Mouse (Mus musculus) myocyte (in vitro differentiated cells): ENCODE data around the gene Tmem125.

Source experiments
- CEBPB ChIP-seq: IDR thresholded peaks from 2 replicates; pipeline ENCODE4 v1.6.1; 2011; ENCODE audit warnings: mild to moderate bottlenecking, moderate library complexity; ENCODE audit not compliant: poor library complexity, insufficient read depth, severe bottlenecking
- E2F4 ChIP-seq: IDR thresholded peaks from one replicate; pipeline ENCODE4 v1.6.1; 2011; ENCODE audit warnings: mild to moderate bottlenecking, control low read depth, moderate library complexity; ENCODE audit not compliant: insufficient read depth
- MAX ChIP-seq: IDR thresholded peaks from one replicate; pipeline ENCODE4 v1.6.1; 2011; ENCODE audit warnings: low read depth, mild to moderate bottlenecking, control low read depth
- MYOD1 ChIP-seq, 3 experiments: IDR thresholded peaks; one replicate each; pipeline ENCODE4 v1.6.1; 2011; ENCODE audit warnings: control low read depth in 2 of 3, low read depth in 2 of 3, mild to moderate bottlenecking in 2 of 3, moderate library complexity in 1 of 3; ENCODE audit not compliant: insufficient read length in 2 of 3, control insufficient read depth in 1 of 3
- POLR2A ChIP-seq: IDR thresholded peaks from one replicate; pipeline ENCODE4 v1.6.1; 2011; ENCODE audit warnings: low read depth, mild to moderate bottlenecking, control low read depth, moderate library complexity; ENCODE audit not compliant: insufficient read length
- REST ChIP-seq: IDR thresholded peaks from one replicate; pipeline ENCODE4 v1.6.1; 2011; ENCODE audit warnings: mild to moderate bottlenecking, control low read depth, moderate library complexity; ENCODE audit not compliant: insufficient read depth, insufficient read length

DNA sequence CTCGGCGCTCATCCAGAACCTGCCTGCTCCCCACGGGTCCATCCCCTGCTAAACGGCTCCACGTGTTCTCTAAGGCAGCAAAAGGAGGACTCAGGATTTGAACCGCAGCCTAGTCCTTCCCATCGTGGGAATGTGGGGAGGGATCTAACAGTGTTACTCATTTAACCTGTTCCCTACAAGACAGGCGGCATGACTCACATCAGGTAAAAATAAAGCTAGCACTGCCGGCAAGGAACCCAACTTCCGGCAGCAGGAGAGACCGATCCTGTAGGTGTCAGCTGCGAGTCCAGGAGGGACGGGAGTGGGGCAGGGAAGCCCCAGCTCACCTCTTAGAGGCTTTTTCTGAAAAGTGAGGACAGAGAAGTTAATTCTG lies 700 bp downstream of the Tmem125 start:
- TF ChIP-seq CEBPB (no peak), MYOD1 (IDR thresholded peaks at IDR 0.05; ENCODE audit: control insufficient read depth in 1 of 3, insufficient read length in 2 of 3, low read depth in 2 of 3) (no peak), POLR2A (no peak), REST (no peak), MAX (no peak), E2F4 (no peak)
